Mouse (Mus musculus) G1E-ER4 (cell line): ENCODE results near the gene Chaf1a. TPM values are rescaled to one million over a fixed set of nuclear protein-coding genes. Genes with fewer than 3 reads are reported as not detected.

Source experiments
- GATA1 ChIP-seq: IDR thresholded peaks from one replicate; pipeline ENCODE4 v1.8.0; 2012; ENCODE audit warnings: low read length, inconsistent platforms
- polyA plus RNA-seq: library from polyadenylated mRNA; stranded (reverse); fragments of >175 nt; gene quantifications from 2 replicates; pipeline ENCODE4 v1.2.3, GENCODE M21; 2012

The Chaf1a gene
- polyA plus RNA-seq, 1 experiment = 95.0 TPM

DNA sequence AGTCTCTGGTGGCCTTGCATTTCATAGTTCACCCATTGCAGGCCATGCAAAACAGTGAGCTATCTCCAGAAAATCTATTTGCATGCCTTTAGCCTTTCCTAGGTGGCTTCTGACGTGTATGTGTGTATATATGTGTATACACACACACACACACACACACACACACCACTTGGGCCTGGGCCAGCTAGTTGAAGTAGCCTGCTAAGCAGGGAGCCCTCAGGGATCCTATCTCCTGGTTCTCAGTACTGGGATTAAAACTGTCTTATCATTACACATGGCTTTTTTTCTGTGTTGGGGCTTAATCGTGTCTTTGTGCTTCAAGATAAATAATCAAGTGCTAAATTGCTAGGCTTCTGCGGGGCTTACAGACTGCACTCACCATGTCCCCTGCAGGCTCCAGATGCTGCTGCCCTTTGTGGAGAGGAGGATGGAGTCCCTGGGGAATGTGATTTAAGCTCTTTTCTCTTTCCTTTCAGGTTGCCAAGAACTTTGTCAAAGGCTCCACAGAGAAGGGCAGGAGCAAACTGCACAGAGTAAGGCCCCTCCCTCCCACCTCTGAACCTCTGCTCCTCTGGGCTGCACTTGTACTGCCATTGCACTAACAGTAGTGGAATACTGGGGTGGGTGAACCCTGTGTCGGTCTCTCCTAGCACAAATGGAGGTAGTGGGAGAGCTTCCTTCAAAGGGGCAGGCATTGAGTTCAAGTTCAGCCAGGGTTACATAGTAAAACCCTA, 15.9 kb downstream of the Chaf1a start:
- no peak for TF ChIP-seq GATA1

DNA sequence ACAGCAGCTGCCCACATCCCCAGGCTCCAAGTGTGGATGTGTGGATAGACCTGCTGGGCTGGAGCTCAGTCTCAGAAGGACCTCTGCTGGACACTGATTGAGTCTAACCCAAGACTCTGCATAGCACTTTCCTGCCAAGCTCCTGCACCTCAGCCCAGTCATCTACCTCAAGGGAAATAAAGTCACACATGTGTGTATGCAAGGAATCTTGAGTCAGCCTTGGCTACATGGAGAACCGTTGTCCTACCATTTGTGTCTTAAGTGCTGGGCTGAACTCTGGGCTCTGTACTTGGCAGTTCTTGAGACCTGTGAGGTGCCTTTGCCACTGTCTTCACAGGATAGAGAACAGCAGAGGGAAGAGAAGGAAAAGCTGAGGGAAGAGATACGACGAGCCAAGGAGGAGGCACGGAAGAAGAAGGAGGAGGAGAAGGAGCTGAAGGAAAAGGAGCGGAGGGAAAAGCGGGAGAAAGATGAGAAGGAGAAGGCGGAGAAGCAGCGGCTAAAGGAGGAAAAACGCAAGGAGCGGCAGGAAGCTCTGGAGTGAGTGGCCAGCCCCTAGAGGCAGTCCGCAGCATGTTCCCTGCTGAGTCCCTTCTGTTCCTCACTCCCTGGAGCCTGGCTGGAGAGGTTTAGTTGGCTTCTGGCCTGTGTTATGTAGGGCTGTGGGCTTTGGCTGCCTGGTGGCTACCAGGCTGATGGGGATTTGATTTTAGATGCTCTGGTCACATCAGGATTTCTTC, 17.3 kb downstream of the Chaf1a start:
- TF ChIP-seq GATA1 = no peak

DNA sequence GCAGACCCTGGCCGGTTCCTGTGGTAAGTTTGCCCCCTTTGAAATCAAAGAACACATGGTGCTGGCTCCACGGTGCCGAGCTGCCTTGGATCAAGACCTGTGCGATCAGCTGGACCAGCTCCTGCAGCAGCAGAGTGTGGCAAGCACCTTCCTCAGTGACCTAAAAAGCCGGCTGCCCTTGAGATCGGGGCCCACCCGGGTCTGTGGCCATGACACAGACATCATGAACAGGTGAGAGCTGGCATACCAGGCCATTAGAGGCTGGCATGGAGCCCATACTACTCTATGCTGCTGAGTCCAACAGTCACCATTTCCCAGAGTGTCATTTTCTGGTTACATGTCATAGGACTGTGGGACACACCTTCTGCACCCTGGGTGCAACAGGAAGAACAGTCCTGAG, 21.8 kb downstream of the Chaf1a start:
- TF ChIP-seq GATA1 = no peak

DNA sequence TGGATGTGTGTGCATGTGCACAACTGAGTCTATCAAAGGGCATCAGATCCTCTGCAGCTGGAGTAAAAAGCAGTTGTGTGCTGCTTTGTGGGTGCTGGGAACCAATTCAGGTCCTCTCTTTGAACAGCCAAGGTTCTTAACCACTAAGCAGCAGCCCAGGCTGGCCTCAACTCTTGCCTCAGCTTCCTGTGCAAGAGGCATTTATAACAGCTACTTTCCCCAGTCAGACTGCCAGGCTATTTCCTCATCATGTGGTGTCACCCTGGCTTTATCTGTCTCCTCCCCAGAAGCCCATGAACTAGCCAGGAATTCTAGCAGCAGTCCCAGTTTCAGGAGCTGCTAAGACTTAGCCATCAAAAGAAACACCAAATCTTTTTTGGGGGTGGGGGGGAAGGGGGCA, 26.2 kb downstream of the Chaf1a start:
- TF ChIP-seq GATA1 = no peak

DNA sequence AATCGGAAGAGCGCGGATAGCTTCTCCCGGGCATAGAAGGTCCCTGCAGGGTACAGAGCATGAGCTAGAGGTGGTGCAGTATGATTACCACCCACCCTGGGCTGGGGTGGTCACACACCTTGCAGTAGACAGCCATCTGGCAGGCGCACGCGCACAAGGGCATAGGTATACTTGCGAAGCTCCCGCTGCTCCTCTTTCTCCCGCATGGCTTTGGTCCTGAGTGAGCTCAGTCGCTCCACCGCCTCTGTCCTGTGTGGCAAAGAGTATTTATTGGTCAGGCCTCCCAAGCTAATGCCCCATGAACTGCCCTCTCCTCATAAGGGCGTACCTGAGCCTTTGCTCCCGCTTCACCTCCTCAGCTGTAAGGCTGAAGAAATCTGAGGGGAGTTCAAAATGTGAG, 28.8 kb downstream of the Chaf1a start:
- no peak for TF ChIP-seq GATA1

DNA sequence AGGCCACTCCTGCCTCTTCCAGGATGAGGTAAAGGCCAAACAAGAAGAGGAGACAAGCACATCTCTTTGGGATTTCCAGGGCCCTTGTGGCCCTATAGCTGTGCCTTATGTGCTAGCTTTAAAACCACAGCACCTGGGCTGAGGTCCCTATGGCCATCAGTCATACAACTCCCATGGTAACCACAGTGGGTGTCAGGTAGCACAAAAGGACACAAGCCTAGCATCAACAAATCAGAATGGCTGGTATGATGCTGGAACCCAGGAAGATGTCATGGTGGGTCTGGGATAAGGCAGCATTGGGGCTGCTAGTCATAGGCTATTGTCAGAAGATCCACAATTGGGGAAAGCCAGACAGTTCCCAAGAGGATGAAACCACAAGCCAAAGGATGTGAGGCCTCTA, 30.9 kb downstream of the Chaf1a start:
- no peak for TF ChIP-seq GATA1

DNA sequence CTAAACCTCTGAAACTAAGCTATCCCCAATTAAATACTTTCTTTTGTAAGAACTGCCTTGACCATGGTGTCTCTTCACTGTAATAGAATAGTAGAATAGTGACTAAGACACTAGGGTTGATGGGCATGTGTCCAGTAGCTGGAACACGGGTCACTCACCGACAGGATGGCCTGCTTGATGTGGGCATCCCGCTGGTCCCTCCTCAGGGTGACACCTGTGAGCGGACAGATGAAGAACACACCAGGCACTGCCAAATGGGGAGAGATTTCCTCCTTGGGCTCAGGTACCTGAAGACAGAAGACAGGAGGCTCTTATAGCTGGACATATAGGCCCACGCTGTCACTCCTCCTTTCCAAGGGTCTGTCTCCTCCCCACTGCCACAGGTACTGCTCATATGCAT, 32.0 kb downstream of the Chaf1a start:
- TF ChIP-seq GATA1 = no peak

DNA sequence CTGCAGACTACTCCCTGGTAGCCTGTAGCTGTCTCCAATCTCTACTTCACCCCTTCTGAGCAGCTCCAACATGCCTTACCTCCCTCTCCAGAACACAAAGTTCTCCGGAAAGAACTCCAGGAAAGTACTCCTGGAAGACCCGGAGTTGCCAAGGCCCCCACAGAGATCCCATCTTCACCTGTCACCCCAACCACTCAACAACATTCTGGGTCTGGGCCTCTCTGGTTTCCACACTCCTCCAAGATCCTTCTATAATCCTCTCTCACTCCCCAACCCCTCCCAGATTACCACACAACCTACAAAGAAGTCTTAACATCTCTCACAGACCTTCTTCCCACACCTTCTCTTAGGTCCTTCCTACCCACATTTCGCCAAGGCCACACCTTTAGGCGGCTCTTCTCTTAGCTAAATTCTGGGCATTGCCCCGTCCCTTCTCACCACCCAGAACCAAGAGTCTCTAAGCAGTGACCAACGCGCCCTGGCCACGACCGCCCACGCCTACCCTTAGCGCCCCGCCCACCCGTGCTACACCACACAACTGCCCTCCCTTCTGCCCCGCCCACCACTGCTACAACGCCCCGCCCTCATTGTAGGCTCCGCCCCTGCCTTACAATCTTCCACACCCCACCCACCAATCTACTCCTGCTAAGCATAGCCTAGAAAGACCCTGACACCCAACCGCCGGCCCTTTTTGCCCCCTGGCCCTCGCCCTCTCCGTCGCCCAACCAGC, 34.0 kb downstream of the Chaf1a start:
- TF ChIP-seq GATA1 = no peak

DNA sequence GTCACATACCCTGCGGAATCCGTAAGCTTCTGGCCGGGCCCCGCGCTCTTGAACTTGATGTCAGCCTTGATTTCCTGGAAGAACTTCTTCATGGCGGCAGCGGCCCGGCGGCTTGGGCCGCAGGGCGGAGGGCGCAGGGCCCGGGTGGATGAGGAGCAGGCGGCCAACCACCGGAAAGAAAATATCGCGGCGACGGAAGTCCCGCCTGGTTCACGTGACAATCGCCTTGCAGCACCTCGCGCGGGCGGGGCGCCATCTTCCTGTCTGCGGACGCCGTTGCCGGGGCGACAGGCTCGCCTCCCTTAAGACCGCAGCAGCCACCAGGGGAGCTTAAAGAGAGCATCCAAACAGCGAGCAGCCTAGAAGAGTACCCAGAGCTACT, 34.6 kb downstream of the Chaf1a start, which contains the start of gene Ubxn6:
TSS of gene Ubxn6 (minus strand) at position 202 of the 382 bp plus-strand sequence.
- TF ChIP-seq GATA1 = no peak

DNA sequence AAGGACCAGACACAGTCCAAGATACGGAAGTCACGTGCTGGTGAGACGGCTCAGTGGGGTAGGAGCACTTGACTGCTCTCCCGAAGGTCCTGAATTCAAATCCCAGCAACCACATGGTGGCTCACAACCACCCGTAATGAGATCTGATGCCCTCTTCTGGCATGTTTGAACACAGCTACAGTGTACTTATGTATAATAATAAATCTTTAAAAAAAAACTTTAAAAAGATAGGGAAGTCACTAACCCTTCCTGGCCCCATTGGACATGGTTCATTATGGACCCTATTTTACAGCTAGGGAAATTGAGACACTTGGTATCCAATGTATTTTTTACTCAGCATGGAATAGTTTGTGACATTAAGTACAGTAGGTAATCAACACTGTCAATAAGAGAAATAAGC, 37.3 kb downstream of the Chaf1a start:
- TF ChIP-seq GATA1 = no peak

DNA sequence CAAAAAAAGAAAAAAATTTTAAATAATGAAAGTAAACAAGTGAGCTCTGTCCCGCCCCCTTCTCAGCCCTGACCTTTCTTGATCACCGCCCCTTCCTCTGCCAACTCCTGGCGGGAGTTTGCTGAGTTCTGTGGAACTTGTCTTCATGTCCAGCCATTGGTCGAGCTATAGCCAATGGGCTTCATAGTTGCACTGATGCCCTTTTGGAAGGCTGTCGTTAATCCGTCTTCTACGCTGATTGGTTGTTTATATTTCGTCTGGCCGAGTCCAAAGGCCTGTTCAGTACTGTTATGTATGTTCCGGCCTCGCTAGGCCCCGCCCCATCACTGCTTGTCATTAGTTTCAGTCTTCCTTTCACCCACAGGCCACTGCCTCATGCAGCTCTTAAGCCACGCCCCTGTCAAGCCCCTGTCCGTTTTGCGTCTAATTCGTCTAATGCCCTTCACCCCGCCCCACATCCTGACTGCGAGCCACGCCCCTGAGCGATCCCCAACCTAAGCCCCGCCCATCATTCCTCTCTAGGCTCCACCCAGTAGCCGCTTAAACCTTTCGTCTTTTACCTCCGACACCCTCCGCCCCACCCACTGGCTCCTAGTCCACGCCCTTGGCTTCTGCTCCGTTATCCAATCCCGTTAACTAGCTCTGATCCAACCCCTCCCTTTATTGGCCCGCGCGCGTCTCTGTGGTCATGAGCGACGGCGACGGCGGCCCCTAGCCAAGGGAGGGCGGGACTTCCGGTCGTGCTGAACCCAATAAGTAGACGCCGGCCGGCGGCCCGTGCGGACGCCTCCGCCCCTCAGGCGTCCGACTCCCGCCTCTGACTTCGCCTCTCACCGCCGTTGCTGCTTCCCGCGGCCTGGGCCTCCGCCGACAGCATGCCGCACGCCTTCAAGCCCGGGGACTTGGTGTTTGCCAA, 38.9 kb downstream of the Chaf1a start, which contains the start of gene Hdgfl2:
TSS of gene Hdgfl2 (plus strand) at position 755 of the 916 bp plus-strand sequence.
- TF ChIP-seq GATA1 = no peak

DNA sequence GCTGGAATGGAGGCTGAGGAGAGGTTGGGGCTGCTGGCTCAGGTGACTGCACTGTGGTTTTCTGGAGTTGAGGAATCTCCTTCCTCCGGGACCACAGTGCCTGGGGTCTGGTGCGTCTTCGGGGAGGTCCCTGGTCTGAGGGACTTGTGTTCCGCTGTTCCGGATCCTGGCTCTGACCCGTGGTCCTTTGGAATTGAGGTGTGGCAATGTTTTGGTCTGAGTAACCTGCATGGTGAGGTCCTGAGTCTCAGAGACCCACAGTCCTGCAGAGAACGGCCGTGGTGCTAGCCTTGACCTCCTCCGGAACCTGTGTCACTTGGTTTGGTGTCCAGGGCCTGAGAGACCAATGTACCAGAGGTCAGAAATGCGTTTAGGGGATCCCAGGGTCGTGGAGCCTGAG, 39.7 kb downstream of the Chaf1a start:
- no peak for TF ChIP-seq GATA1

DNA sequence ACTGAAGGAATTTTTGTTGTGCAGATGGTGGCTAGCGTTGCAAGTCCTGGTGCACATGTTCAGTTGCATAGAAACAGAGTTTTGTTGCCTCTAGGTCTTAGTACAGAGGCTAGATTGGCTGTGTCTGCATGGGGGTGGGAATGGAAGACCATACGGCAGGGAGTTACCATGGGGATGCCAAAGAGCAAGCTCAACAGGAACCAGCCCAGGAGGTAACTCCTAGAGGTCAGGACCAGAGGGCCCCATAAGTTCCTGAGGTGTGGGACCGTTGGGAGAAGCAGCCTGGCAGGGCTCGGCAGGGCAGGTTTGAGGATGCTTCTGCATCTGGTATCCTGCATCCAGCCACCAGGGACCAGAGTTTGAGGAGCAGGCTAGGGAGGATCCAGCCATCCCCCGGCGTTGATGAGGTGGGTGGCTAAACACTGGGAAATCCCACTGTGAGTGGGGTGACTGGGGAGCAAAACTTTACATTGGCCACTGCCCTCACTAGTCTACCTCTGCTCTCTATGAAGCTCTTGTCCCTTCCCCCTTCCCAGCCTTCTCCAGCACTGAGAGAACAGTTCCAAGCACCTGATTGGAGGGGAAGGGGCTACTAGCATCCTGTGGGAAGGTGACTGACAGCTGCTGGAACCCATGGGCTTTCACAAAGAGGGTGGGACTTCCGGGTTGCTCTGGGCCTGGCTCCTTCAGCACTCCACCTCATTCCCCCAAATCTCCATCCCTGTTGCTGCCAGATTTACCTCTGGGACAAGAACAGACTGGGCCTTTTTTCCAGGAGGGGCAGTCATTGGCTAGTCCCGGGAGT, 40.7 kb downstream of the Chaf1a start:
- no peak for TF ChIP-seq GATA1

DNA sequence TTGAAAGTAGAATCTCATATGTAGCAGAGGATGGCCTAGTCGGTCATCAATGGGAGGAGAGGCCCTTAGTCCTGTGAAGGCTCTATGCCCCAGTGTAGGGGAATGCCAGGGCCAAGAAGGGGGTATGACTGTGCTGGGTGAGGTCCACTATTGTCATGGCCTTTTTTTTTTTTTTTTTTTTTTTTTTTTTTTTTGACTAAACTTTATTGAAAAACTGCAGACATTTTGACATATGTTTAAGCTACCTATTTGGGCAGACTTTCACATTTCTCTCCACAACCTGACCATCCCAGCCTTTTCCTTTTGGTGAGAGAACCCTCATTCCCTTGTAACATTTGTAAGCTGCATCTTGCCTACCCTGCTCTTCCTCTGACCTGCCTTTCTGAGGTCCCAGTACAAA, 52.1 kb downstream of the Chaf1a start:
- no peak for TF ChIP-seq GATA1
